Mouse (Mus musculus) heart, postnatal 36 days (tissue): Measurements from ENCODE around the gene Lactbl1. TPM values are rescaled to one million over a fixed set of nuclear protein-coding genes. Genes with fewer than 3 reads are reported as not detected.
A peak's percentile ranks its signal among the peaks of the same experiment; 100 is the strongest.

Experiments
- DNase-seq, 2 experiments: peaks; one replicate each; pipeline ENCODE4 v3.0.0; 2021 to 2022
- intact Hi-C: fragments of 180-260 bp; cut with DNase I; formaldehyde crosslinking; loops from one replicate; pipeline ENCODE4 v1.15.1; 2025
- microRNA-seq, 2 experiments: library from miRNA; unstranded; fragments of <30 nt; microRNA quantifications; one replicate each; pipeline ENCODE4 v1.2.0; 2021; ENCODE audit warnings: borderline number of aligned reads in 2 of 2
- total RNA-seq, 2 experiments: library from RNA; stranded (reverse); gene quantifications; 2 replicates each; pipeline ENCODE4 v1.2.3; 2021

Lactbl1 gene
- total RNA-seq, 2 experiments from 2014 or later = not detected

DNA sequence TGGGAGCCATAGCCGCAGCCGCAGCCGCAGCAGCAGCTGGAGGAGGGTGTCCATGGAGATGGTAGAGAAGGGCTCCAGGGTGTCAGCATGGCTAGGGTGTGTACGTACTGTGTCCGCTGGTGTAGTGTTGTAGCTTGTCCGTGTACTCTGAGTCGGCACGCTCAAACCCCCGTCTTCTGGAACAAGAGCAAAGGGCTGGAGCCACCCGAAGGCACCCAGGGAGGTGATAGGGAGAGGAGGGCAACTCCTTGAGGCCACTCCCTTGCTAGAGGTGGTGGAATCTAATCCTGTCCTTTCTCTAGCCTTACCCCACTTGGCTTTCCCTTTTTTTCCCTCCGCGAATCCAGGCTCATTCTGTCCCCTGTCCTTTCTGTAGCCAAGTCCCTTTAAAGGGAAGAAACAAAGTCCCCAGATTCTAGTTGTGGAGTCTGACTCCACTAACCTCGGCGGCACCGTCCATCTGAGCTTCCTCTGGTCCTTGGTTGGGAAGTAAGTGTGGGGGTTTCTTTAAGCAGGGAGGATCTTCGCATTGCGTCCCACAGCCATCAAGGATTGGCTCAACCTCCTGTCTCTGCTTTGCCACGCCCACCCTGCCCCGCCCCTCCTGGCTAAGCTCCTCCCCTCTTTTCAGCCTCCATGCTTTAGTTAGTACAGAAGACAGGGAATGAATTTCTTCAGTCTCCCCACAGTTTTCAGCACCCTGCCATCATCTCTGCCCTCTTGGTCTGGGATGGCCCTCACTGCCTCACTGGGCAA, 50.1 kb downstream of the Lactbl1 start:
- DNase-seq = no peak
- intact Hi-C loops = loop anchor here (10.0 kb wide), 1 partner anchor 312 kb away; no protein-coding TSS in a partner anchor

DNA sequence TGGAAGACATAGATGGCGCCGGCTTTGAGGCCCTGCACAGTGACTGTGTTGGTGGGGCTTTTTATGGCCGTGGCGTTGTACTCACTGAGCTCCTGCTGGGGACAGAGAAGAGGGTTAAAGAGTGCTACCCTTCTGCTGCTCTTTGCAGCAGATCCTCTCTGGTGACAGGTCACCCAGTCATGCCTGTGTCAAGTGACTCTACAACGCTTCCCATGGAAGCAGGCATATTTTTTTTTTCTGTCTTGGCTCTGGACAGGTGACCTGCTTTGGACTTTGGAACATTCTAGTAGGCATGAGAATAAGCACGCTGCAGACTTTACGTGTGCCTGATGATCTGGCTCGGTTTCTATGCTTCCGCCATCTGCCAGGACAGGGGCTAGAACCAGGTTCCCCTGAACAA, 53.0 kb downstream of the Lactbl1 start:
- intact Hi-C loops = loop anchor here (10.0 kb wide), 1 partner anchor 309 kb away; no protein-coding TSS in a partner anchor
- no peak for DNase-seq

DNA sequence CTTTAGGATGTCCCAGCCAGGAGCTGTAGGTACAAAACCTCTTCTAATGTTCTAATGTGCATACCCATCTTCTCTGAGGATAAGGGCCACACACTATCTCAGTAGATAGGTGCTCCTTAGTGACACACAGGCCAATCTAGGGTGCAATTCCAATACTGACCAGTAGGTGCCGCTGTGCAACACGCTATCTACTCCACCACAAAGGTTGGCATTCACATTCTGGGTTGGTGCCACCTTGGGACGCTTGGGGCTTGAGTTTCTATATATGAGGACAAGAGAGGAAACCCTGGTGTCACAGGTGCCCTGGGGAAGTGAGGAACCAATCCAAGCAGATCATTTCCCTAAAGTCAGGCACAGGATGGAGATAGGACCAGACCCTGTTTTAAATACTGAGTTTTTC, 56.1 kb downstream of the Lactbl1 start:
- intact Hi-C loops = loop anchor here (1.0 to 10.0 kb wide), 3 partner anchors 163 to 394 kb away; no protein-coding TSS in a partner anchor
- DNase-seq = peak; percentile 82 to 88

DNA sequence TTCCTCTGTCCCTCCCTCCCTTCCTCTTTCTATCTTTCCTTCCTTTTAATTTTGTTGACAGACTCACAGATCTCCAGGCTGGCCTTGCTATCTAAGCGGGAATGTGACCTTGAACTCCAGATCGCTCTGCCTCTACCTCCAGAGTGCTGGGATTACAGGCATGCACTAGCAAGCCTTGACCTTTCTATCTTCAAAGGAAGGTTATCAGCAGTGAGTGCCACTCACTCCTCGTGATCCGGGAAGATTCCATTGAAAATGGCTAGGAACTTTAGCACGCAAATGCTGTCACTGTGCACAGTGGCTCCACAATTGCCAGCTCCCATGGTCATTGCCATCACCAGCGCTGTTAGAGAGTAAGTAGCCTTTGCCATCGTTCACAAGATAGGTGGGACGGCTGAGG, 56.8 kb downstream of the Lactbl1 start:
- intact Hi-C loops = loop anchor here (2.0 to 10.0 kb wide), 2 partner anchors 306 to 394 kb away; no protein-coding TSS in a partner anchor
- DNase-seq = no peak

DNA sequence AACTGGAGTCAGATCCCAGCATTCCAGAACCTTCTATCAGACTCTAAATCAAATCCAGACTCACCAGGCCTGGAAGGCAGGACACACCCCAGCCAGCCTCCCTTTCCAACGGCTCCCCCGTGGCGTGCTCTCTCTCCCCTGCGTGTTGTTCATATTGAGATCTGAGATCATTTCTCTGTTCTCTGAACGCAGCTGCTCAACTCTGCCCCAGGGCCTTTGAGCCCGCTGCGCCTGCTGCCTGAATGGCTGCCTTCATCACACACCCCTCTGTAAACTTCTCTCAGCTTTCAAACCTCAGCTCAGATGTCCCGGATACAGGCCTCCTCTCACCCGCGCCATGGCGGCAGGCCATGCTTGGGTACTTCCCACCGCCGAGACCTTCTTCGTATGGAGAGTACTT, 58.2 kb downstream of the Lactbl1 start:
- intact Hi-C loops = no loop called here
- DNase-seq = no peak

DNA sequence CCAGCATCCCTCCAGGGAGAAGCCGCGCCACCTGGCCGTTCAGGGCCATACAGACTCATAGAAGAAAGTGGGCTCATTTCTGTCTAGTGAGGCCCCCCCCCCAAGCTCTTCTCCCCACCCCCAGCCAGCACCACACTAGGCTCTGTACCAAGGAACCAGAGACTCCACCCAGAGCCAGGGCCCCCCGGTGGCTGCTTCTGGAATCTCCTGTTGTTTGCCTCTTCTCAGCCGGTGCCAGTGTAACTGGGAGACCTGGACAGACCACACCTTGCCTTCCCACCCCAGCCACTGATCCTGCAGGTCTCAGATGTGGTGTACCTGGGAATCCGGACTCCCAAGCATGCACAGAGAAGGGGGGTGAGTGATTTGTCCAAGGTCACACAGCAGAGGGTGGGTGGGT, 62.1 kb downstream of the Lactbl1 start:
- intact Hi-C loops = no loop called here
- no peak for DNase-seq

DNA sequence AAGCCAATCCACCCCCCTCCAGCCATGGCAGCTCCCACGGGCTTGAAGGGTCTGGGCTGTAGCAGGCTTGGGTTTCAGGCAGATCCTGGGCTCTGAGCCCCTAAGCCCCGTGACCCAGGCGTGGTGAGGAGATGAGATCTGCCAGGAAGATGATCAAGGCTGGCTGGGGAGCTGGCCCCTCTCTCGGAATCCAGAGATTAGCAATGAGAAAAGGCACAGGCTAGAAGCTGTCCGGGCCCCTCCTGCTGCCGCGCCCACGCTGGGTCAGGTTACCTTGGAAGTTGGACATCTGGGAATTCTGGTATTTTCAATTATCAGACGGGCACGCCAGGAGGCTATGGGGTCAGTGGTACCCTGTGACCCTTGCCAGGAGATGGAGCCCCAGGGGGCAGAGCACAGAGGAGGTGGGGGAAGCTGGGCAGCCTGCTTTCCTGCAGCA, 63.0 kb downstream of the Lactbl1 start:
- no peak for DNase-seq

DNA sequence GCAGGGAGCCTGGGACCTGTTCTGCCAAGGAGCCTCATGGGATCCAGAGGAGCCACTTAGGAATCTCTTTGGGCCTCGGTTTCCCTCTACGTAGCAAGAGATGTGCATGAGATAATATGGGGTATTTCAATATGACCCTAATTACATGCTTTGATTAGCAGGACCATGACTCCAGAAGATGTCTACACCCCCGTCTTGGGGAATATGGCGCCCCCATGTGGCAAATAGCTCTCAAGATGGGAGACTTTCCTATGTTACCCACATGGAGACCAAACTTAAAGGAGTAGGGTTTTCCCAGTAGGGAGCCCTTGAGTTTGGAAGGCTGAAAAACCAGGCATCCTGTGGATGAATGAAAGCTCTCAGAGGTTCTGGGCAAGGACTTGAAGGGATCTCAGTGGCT, 65.7 kb downstream of the Lactbl1 start:
- intact Hi-C loops = no loop called here
- no peak for DNase-seq

More for the DNA sequence above, 63.0 kb downstream of the Lactbl1 start:
- intact Hi-C loops = no loop called here

Small RNAs within 50 kb of the gene (microRNA-seq; reads per million reads assigned to microRNA genes)
- 0 reads per million in 2 experiments for gene Gm22180

Other genes starting within 250 kb of the Lactbl1 start
- gene Htr1d, start 199.1 kb upstream of the Lactbl1 start, total RNA-seq = not detected
- under 1 TPM; 0.17 to 0.35 TPM for gene 6030445D17Rik, start 160.4 kb upstream of the Lactbl1 start, total RNA-seq
- 10 to 100 TPM; 37.8 to 41.4 TPM for gene Luzp1, start 152.9 kb upstream of the Lactbl1 start, total RNA-seq
- 10 to 100 TPM; 28.4 to 33.7 TPM for gene Kdm1a, start 19.9 kb upstream of the Lactbl1 start, total RNA-seq
- not detected for gene Tex46, start 12.2 kb upstream of the Lactbl1 start, total RNA-seq
- under 1 TPM; 0.16 to 0.39 TPM for gene Ephb2, start 213.4 kb downstream of the Lactbl1 start, total RNA-seq